Mouse (Mus musculus) bone marrow macrophage, adult 2 months (primary cell): Measurements from ENCODE around the gene Pramel7. TPM values are rescaled to one million over a fixed set of nuclear protein-coding genes. Genes with fewer than 3 reads are reported as not detected.

Experiments used
- H3K27ac ChIP-seq: 2 replicates; pipeline ENCODE4 v1.5.1; 2012; ENCODE audit warnings: low read depth, low read length; ENCODE audit not compliant: insufficient read depth
- H3K4me1 ChIP-seq: 2 replicates; pipeline ENCODE4 v1.6.1; 2012; ENCODE audit warnings: low read length; ENCODE audit not compliant: control insufficient read depth, insufficient read depth
- H3K4me3 ChIP-seq: 2 replicates; pipeline ENCODE4 v1.5.1; 2012; ENCODE audit warnings: mild to moderate bottlenecking, low read length, moderate library complexity; ENCODE audit not compliant: insufficient read depth
- CTCF ChIP-seq: IDR thresholded peaks from 2 replicates; pipeline ENCODE4 v1.5.1; 2012; ENCODE audit warnings: low read depth, mild to moderate bottlenecking, low read length, moderate library complexity
- POLR2A ChIP-seq: IDR thresholded peaks from 2 replicates; pipeline ENCODE4 v1.6.1; 2012; ENCODE audit warnings: mild to moderate bottlenecking, low read depth, low read length, borderline replicate concordance
- polyA plus RNA-seq: library from polyadenylated mRNA; stranded (reverse); fragments of >200 nt; gene quantifications from 2 replicates; pipeline ENCODE4 v1.2.4, GENCODE M21; 2012; ENCODE audit not compliant: missing spikeins, insufficient read depth, insufficient read length

Pramel7 gene
- polyA plus RNA-seq, 1 experiment, result not detected

DNA sequence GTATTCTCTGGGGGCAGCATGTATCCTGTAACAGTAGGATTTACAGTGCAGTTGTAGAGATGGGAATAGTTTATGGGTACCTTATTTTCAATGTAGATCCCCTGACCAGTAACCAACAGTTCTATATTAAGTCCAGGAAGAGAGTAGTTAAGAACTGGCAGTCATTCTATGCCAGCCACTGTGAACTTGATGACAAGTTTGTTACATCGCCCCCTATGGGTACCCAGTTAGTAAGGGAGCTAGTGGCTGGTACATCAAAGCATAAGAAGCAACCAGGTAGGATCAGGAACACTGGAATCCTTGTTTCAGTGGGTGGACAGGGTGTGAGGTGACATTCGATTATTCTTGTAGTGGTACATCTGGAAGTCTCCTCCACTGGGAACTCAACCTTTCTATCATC lies 14.6 kb downstream of the Pramel7 start:
- no peak overlapping the region for H3K4me3 ChIP-seq
- no peak overlapping the region for H3K27ac ChIP-seq
- TF ChIP-seq CTCF, result no peak
- no peak for TF ChIP-seq POLR2A
- H3K4me1 ChIP-seq, result no peaks in the 10 kb centered on the region

DNA sequence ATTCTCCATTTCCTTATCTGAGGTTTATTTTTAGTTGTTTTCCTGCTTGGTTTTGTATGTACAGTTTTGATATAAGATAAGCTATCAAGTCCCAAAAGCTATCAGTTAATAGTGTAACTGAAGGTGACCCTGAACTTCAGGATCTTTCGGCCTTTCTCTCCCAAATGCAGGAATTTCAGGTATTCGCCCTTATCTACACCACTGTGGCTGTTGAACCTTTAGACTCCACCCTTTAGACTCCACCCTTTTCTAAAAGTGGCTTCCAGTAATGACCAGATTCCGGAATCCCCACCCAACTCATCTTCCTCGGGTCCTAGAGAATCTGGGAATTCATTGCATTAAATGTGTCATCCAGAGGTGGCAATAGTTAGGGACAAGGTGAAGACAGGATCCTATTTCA lies 15.7 kb downstream of the Pramel7 start:
- H3K4me3 ChIP-seq, result no peak overlapping the region
- no peak for TF ChIP-seq CTCF
- no peak for TF ChIP-seq POLR2A
- no peak overlapping the region for H3K27ac ChIP-seq
- H3K4me1 ChIP-seq, result no peaks in the 10 kb centered on the region

DNA sequence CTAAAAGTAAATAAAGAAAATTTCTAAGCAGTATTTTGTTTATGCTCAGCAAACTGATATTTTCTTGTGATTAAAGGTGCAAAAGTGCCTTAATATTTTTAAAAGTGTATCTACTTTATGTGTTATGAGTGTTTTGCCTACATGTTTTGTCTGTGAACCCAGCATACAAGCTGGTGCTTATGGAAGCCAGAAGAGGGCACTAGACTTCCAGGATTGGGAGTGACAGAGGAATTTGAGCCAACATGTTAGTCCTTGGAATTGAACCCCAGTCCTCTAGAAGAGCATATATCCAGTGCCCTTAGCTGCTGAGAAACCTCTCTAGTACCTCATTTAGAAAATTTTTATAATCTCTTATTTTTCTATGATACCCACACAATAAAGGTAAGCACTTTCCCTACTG lies 16.7 kb downstream of the Pramel7 start:
- Histone ChIP-seq H3K27ac (no peak overlapping the region), H3K4me1 (no peaks in the 10 kb centered on the region), H3K4me3 (no peak overlapping the region)
- TF ChIP-seq CTCF, result no peak
- TF ChIP-seq POLR2A, result no peak

DNA sequence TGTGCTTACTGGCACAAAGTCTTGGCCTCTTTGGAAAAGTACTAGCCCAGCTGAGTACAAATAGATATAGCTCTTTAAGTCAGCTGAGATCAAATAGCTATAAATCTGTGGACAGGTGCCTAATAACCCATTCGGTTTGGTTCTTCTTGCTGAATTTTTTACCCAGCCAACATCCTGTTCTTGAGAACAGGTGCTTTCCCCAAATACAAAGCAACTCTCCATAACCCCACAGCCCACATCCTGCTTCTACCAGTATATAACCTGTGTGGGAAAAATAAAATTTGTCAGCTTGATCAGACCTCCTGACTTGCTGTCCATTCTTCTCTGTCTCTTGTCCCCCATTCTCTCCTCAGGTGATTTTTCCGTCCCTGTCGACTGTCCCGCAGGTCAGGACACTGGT lies 35.1 kb downstream of the Pramel7 start:
- Histone ChIP-seq H3K27ac (no peak overlapping the region), H3K4me3 (no peak overlapping the region), H3K4me1 (no peaks in the 10 kb centered on the region)
- TF ChIP-seq CTCF (no peak), POLR2A (no peak)

DNA sequence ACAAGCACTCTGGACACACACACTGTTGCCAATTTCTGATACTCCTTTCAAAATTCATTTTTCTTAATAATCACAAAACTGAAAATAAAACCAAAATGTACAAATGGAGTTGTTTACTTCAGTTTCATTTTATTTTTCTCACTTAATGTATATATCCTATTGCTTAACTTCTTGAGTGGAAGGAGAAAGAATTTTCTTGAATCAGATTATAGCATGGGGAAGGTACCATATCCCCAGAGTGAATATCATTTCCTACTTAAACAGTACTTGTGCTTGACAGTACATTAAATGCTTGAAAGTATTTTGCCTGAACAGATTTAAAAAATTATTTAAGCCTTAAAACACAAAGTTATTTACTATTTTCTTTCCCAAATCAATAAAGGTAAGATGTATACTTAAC lies 43.2 kb downstream of the Pramel7 start, which contains the start of gene Olfr1126:
Gene Olfr1126, plus strand, starts transcription at position 301 of the 400 bp plus-strand sequence.
- TF ChIP-seq POLR2A, result no peak
- TF ChIP-seq CTCF, result no peak
- Histone ChIP-seq H3K27ac (no peak within 1 kb of the TSS), H3K4me1 (no peaks in the 10 kb centered on the region), H3K4me3 (no peak within 1 kb of the TSS)

Other genes with a start within 250 kb of the Pramel7 start
- not detected in 2 replicates for gene Olfr1115, start 249.1 kb downstream of the Pramel7 start, polyA plus RNA-seq
- not detected in 2 replicates for gene Olfr1116, start 229.6 kb downstream of the Pramel7 start, polyA plus RNA-seq
- gene Olfr1118, start 189.5 kb downstream of the Pramel7 start, polyA plus RNA-seq, result not detected in 2 replicates
- not detected in 2 replicates for gene Olfr1120, start 142.3 kb downstream of the Pramel7 start, polyA plus RNA-seq
- not detected in 2 replicates for gene Olfr1121, start 127.2 kb downstream of the Pramel7 start, polyA plus RNA-seq
- gene Olfr1122, start 111.2 kb downstream of the Pramel7 start, polyA plus RNA-seq, result not detected in 2 replicates
- gene Olfr1123, start 80.5 kb downstream of the Pramel7 start, polyA plus RNA-seq, result not detected in 2 replicates
- gene Olfr1124, start 66.8 kb downstream of the Pramel7 start, polyA plus RNA-seq, result not detected in 2 replicates
- not detected in 2 replicates for gene Olfr1126, start 43.1 kb downstream of the Pramel7 start, polyA plus RNA-seq
- not detected in 2 replicates for gene Pramel6, start 9.5 kb upstream of the Pramel7 start, polyA plus RNA-seq
- gene Olfr153, start 34.7 kb upstream of the Pramel7 start, polyA plus RNA-seq, result not detected in 2 replicates
- gene Olfr1128, start 48.4 kb upstream of the Pramel7 start, polyA plus RNA-seq, result not detected in 2 replicates
- 0.60 TPM in 1 of 2 replicates, not detected in the other for gene Olfr1129, start 76.8 kb upstream of the Pramel7 start, polyA plus RNA-seq
- not detected in 2 replicates for gene Olfr1130, start 109.1 kb upstream of the Pramel7 start, polyA plus RNA-seq
- gene Olfr1131, start 130.0 kb upstream of the Pramel7 start, polyA plus RNA-seq, result not detected in 2 replicates
- not detected in 2 replicates for gene Olfr1132, start 140.4 kb upstream of the Pramel7 start, polyA plus RNA-seq
- gene Olfr1133, start 150.3 kb upstream of the Pramel7 start, polyA plus RNA-seq, result not detected in 2 replicates
- gene Olfr1134, start 161.4 kb upstream of the Pramel7 start, polyA plus RNA-seq, result not detected in 2 replicates
- not detected in 2 replicates for gene Olfr1135, start 176.6 kb upstream of the Pramel7 start, polyA plus RNA-seq
- gene Olfr1136, start 196.9 kb upstream of the Pramel7 start, polyA plus RNA-seq, result not detected in 2 replicates
- gene Olfr1137, start 216.1 kb upstream of the Pramel7 start, polyA plus RNA-seq, result not detected in 2 replicates
- gene Olfr1138, start 242.9 kb upstream of the Pramel7 start, polyA plus RNA-seq, result not detected in 2 replicates
- gene Olfr1140, start 246.7 kb upstream of the Pramel7 start, polyA plus RNA-seq, result not detected in 2 replicates